Mouse (Mus musculus) embryonic facial prominence, embryonic 15.5 days (tissue): ENCODE results near the gene 4933415A04Rik. TPM values are rescaled to one million over a fixed set of nuclear protein-coding genes. Genes with fewer than 3 reads are reported as not detected.
A peak's percentile ranks its signal among the peaks of the same experiment; 100 is the strongest.

Experiments
- ATAC-seq: fragments of 200-750 bp; cut with Nextera tagmentation; 2 replicates; pipeline ENCODE4 v1.8.0; 2017; ENCODE audit warnings: low read depth, moderate TSS enrichment; ENCODE audit not compliant: insufficient number of reproducible peaks, low FRiP score, low TSS enrichment
- H3K27ac ChIP-seq: fragments of 300-500 bp; sonication (generic); replicated peaks from 2 replicates; pipeline ENCODE4 v1.5.1; 2015; ENCODE audit warnings: mild to moderate bottlenecking, inconsistent platforms
- H3K27me3 ChIP-seq: fragments of 300-500 bp; sonication (generic); 2 replicates; pipeline ENCODE4 v1.6.1; 2015; ENCODE audit warnings: inconsistent platforms
- H3K36me3 ChIP-seq: fragments of 300-500 bp; sonication (generic); 2 replicates; pipeline ENCODE4 v1.6.1; 2015; ENCODE audit warnings: mild to moderate bottlenecking, inconsistent platforms
- H3K4me1 ChIP-seq: fragments of 300-500 bp; sonication (generic); 2 replicates; pipeline ENCODE4 v1.6.1; 2015; ENCODE audit warnings: inconsistent platforms
- H3K4me2 ChIP-seq: fragments of 300-500 bp; sonication (generic); replicated peaks from 2 replicates; pipeline ENCODE4 v1.6.1; 2015; ENCODE audit warnings: mild to moderate bottlenecking, inconsistent platforms
- H3K4me3 ChIP-seq: fragments of 300-500 bp; sonication (generic); replicated peaks from 2 replicates; pipeline ENCODE4 v1.5.1; 2015; ENCODE audit warnings: mild to moderate bottlenecking, inconsistent platforms
- H3K9ac ChIP-seq: fragments of 300-500 bp; sonication (generic); 2 replicates; pipeline ENCODE4 v1.6.1; 2015; ENCODE audit warnings: inconsistent platforms
- H3K9me3 ChIP-seq: fragments of 300-500 bp; sonication (generic); replicated peaks from 2 replicates; pipeline ENCODE4 v1.6.1; 2016; ENCODE audit warnings: inconsistent platforms
- WGBS: fragments of 180-500 bp; shearing (Covaris S2); methylation state at CpG from one replicate; pipeline ENCODE4 v1.1.7; 2015; 5-methylcytosine and 5-hydroxymethylcytosine counted together
- polyA plus RNA-seq: library from polyadenylated mRNA; unstranded; fragments of >200 nt; fragmentation: Nextera tagmentation; extraction: Ambion mirVana; gene quantifications from 2 replicates; pipeline ENCODE4 v1.2.1, GENCODE M21; 2015

Gene 4933415A04Rik
- polyA plus RNA-seq, 1 experiment from 2014 or later, result 2.8 TPM

- Histone ChIP-seq H3K36me3 (no peaks in the 10 kb centered on the region), H3K4me1 (peaks cover 11% of the 10 kb centered on the region), H3K27me3 (no peaks in the 10 kb centered on the region), H3K4me3 (no peak overlapping the region), H3K9ac (no peak overlapping the region), H3K9me3 (no peaks in the 10 kb centered on the region), H3K27ac (peak overlapping the region; percentile 9; the same call in 1 of the 2 replicates), H3K4me2 (no peak overlapping the region)
- ATAC-seq, result no peak
- 21% methylated on average over 3 of the region's 3 CpGs for WGBS
These were observed 11.8 kb upstream of the 4933415A04Rik start for GRCm38 (mm10) chr11:43575061-43575375.

DNA sequence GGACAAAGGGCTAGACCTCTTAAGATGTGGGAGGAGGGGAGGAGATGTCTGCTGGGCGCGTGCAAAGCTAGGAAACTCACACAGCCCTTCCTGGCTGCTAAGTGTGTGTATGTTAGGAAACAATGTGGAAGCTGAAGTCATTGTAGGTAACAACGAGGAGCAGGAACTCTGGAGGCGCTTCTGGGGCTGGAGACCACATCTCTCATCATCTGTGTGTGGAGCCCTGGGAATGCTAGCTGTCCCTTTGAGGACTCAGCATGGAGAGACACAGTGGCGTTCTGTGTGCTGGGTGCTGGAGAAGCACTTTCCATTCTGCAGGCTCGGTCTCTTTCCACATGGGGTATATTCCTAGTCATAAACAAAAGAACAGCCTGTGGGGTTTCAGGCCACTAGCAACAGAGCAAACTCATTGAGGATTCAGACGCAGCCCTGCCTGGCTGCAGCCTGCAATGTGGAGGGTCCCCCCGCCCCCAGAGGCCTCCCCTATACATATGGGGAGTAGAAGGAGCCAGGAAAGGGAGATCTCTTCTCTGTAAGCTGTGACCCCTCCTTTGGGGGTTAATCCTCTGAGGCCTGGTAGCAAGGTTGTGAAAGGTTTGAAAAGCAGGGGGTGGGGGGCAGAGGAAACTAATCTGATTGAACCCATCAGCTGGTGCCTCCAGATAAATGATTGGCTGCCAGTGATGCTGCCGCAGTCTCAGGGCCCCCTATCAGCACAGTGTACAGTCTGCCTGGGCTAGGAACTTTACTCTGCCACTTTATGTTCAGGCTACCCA is 11.3 kb upstream of the 4933415A04Rik start:
- ATAC-seq, result peak; percentile 41; the same call in 1 of the 2 replicates
- no peaks in the 10 kb centered on the region for H3K9me3 ChIP-seq

GRCm38 (mm10) chr11:43577713-43578478 is 8.9 kb upstream of the 4933415A04Rik start:
- 52% methylated on average over 11 of the region's 11 CpGs for WGBS
- no peaks in the 10 kb centered on the region for H3K36me3 ChIP-seq
- peak; percentile 18; the same call in 1 of the 2 replicates for ATAC-seq

More for the DNA sequence above, 11.3 kb upstream of the 4933415A04Rik start:
- H3K27me3 ChIP-seq, result no peaks in the 10 kb centered on the region
- H3K4me3 ChIP-seq, result no peak overlapping the region
- no peak overlapping the region for H3K4me2 ChIP-seq
- H3K4me1 ChIP-seq, result peaks cover 10% of the 10 kb centered on the region
- H3K36me3 ChIP-seq, result no peaks in the 10 kb centered on the region
- WGBS, result 10% methylated on average over 9 of the region's 9 CpGs
- no peak overlapping the region for H3K9ac ChIP-seq
- H3K27ac ChIP-seq, result peak overlapping the region; percentile 9

GRCm38 (mm10) chr11:43585211-43586005 is 1.4 kb upstream of the 4933415A04Rik start:
- Histone ChIP-seq H3K4me1 (no peaks in the 10 kb centered on the region), H3K36me3 (peaks cover 13% of the 10 kb centered on the region), H3K4me2 (no peak overlapping the region), H3K9ac (no peak overlapping the region), H3K4me3 (no peak overlapping the region), H3K27me3 (no peaks in the 10 kb centered on the region), H3K27ac (no peak overlapping the region), H3K9me3 (no peaks in the 10 kb centered on the region)
- 89% methylated on average over 22 of the region's 22 CpGs for WGBS
- ATAC-seq, result no peak

More at GRCm38 (mm10) chr11:43577713-43578478, 8.9 kb upstream of the 4933415A04Rik start:
- Histone ChIP-seq H3K4me1 (peaks cover 10% of the 10 kb centered on the region), H3K27me3 (no peaks in the 10 kb centered on the region), H3K4me2 (no peak overlapping the region), H3K27ac (no peak overlapping the region), H3K4me3 (no peak overlapping the region), H3K9ac (no peak overlapping the region), H3K9me3 (no peaks in the 10 kb centered on the region)

GRCm38 (mm10) chr11:43589530-43590072 is 2.8 kb downstream of the 4933415A04Rik start:
- WGBS, result 77% methylated on average over 6 of the region's 6 CpGs
- Histone ChIP-seq H3K4me1 (no peaks in the 10 kb centered on the region), H3K27ac (no peak overlapping the region), H3K9ac (no peak overlapping the region), H3K4me3 (no peak overlapping the region), H3K36me3 (peaks cover 6% of the 10 kb centered on the region), H3K9me3 (no peaks in the 10 kb centered on the region), H3K27me3 (no peaks in the 10 kb centered on the region), H3K4me2 (no peak overlapping the region)
- no peak for ATAC-seq

- no peak within 1 kb of the TSS for H3K27ac ChIP-seq
- no peak within 1 kb of the TSS for H3K4me3 ChIP-seq
- no peak within 1 kb of the TSS for H3K9ac ChIP-seq
- H3K27me3 ChIP-seq, result no peaks in the 10 kb centered on the region
- no peak for ATAC-seq
- H3K4me2 ChIP-seq, result no peak within 1 kb of the TSS
- WGBS, result 85% methylated on average over 5 of the region's 5 CpGs
- no peaks in the 10 kb centered on the region for H3K36me3 ChIP-seq
- no peaks in the 10 kb centered on the region for H3K9me3 ChIP-seq
- no peaks in the 10 kb centered on the region for H3K4me1 ChIP-seq
These were observed 14.6 kb downstream of the 4933415A04Rik start, which contains the start of gene Fabp6 for GRCm38 (mm10) chr11:43601440-43601839. Gene Fabp6, minus strand, starts transcription at chr11:43601540.

DNA sequence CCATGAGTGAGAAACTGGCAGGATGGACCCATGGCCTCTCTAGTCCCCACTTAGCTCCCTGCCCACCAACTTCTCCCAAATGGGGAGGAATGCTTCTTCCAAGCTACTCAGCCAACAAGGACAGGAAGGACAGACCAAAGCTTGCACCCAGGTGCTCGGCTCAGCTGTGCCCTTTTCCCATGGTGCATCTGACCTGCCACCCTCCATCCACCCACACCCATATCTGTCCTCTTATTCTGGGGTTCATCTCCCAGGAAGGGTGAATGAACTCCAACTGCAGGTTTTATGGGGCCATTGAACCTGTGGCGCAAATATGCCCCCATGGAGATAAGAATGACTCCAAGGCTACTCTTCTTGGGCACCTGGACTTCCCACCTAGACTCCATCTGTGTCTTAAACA is 17.4 kb downstream of the 4933415A04Rik start:
- H3K27me3 ChIP-seq, result no peaks in the 10 kb centered on the region
- no peak overlapping the region for H3K4me3 ChIP-seq
- H3K4me2 ChIP-seq, result no peak overlapping the region
- no peaks in the 10 kb centered on the region for H3K36me3 ChIP-seq
- H3K4me1 ChIP-seq, result no peaks in the 10 kb centered on the region
- no peak for ATAC-seq
- WGBS, result 88% methylated on average over 2 of the region's 2 CpGs
- H3K9me3 ChIP-seq, result no peaks in the 10 kb centered on the region
- no peak overlapping the region for H3K9ac ChIP-seq
- H3K27ac ChIP-seq, result no peak overlapping the region

DNA sequence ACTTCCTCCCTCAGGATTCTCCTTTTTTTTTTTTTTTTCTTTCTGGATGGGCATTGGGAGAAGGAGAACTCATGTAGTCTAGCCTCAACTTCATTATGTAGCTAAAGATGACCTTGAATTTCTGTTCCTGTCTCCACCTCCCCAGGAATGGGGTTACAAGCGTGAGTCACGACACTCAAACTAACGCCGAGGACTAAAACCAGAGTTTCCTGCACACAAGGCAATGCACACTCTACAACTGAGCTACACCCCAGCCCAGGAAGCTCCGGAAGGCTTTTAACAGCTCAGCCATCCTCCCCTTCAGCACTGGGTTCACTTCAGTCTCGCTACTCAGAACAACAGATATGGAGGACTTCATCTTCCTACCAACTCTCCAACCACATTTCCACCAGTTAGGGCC is 18.1 kb downstream of the 4933415A04Rik start:
- no peak for ATAC-seq
- Histone ChIP-seq H3K4me2 (no peak overlapping the region), H3K9ac (no peak overlapping the region), H3K27ac (no peak overlapping the region), H3K9me3 (no peaks in the 10 kb centered on the region), H3K36me3 (no peaks in the 10 kb centered on the region), H3K4me3 (no peak overlapping the region), H3K4me1 (no peaks in the 10 kb centered on the region), H3K27me3 (no peaks in the 10 kb centered on the region)
- 78% methylated on average over 6 of the region's 6 CpGs for WGBS

GRCm38 (mm10) chr11:43605859-43606258 is 19.0 kb downstream of the 4933415A04Rik start:
- no peak for ATAC-seq
- WGBS, result 76% methylated on average over 6 of the region's 6 CpGs

DNA sequence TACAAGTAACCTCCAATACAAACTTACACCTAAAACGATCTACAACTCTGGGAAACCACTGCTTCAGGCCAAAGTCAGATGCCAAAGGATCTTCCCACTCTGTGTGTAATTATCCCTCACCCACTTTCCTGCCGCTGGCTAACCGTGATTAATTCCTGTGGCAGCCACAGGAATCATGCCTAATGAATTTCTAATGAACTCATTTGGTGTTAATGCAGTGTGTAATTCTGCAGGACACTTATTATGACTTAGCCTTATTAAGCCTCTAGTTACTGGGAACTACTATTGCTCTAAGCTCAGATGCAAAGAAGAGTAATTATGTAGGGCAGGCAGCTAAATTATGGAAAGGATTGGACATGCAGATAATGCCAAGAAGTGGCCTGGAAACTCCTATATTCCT is 21.6 kb downstream of the 4933415A04Rik start:
- no peak overlapping the region for H3K27ac ChIP-seq
- 50% methylated on average over 3 of the region's 3 CpGs for WGBS
- H3K4me2 ChIP-seq, result no peak overlapping the region
- no peak overlapping the region for H3K9ac ChIP-seq
- no peaks in the 10 kb centered on the region for H3K36me3 ChIP-seq
- H3K4me3 ChIP-seq, result no peak overlapping the region
- no peak for ATAC-seq
- H3K9me3 ChIP-seq, result no peaks in the 10 kb centered on the region
- peaks cover 8% of the 10 kb centered on the region for H3K4me1 ChIP-seq
- H3K27me3 ChIP-seq, result no peaks in the 10 kb centered on the region

More at GRCm38 (mm10) chr11:43605859-43606258, 19.0 kb downstream of the 4933415A04Rik start:
- no peaks in the 10 kb centered on the region for H3K27me3 ChIP-seq
- no peaks in the 10 kb centered on the region for H3K4me1 ChIP-seq
- no peak overlapping the region for H3K9ac ChIP-seq
- no peaks in the 10 kb centered on the region for H3K36me3 ChIP-seq
- no peak overlapping the region for H3K4me2 ChIP-seq
- no peaks in the 10 kb centered on the region for H3K9me3 ChIP-seq
- no peak overlapping the region for H3K4me3 ChIP-seq
- H3K27ac ChIP-seq, result no peak overlapping the region
